ENCODE assay signal across 19 mouse cellular contexts in the genomic region with DNA sequence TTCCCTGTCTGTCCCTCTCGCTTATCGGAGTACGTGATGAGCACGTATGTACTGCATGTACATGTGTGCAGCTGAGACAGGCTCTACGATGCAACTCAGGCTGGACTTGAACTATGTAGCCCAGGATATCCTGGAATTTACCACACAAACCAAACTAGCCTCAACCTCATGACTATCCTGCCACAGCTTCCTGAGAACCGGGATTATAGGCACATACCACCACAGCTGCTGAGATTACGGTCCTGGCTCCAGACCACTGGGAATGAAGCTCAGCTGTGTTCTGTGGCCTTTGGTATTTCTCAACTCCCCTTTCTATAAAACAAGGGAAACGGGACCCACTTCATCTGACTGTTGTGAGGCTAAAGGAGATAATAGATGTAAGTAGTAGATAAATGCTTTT.
DNase-seq lines count a peak whose midpoint lies in the region; ATAC-seq and TF ChIP-seq lines count a peak whose summit lies in the region.
"Had no signal": no experiment of that assay in that cellular context is flagged by ENCODE, and none has a peak within 500 bp of the region (broad histone marks: within the 10 kb centered on the region; RNA-seq: fewer than 3 reads in every experiment).

No protein-coding gene starts in this region.

- H3K79me3 ChIP-seq in C2C12 (ENCODE audit: low read depth): no peaks in the 10 kb centered on the region

- peaks cover 13% of the 10 kb centered on the region; the same call in 1 of the 2 replicates for H3K4me1 ChIP-seq in limb, embryonic 13.5 days
- peaks cover 16% of the 10 kb centered on the region for H3K4me1 ChIP-seq in limb, embryonic 10.5 days
- H3K4me1 ChIP-seq in midbrain, embryonic 15.5 days: no peaks in the 10 kb centered on the region
- H3K4me1 ChIP-seq: embryonic facial prominence, embryonic 10.5 days; embryonic facial prominence, embryonic 12.5 days; forebrain, embryonic 15.5 days had no signal

- no peak for DNase-seq in limb, embryonic 10.5 days (ENCODE audit: low spot score)
- no peak for DNase-seq in left cerebral cortex, adult 8-10 months (ENCODE audit: low spot score in 2 of 2)
- DNase-seq: adrenal gland, adult 2 months; adrenal gland, postnatal 10 days; adrenal gland, postnatal 25 days; B cell, adult 2 months; cerebellum, adult 11 months; cerebellum, adult 18-20 months; cerebellum, adult 8-10 months; cerebellum, adult 9-11 months; cerebellum, postnatal 36 days; forebrain, postnatal 0 days had no signal

- no peaks in the 10 kb centered on the region for H3K9me3 ChIP-seq in limb, embryonic 13.5 days
- no peaks in the 10 kb centered on the region for H3K9me3 ChIP-seq in limb, embryonic 10.5 days (replicated peaks)
- no peaks in the 10 kb centered on the region for H3K9me3 ChIP-seq in midbrain, embryonic 15.5 days
- H3K9me3 ChIP-seq: embryonic facial prominence, embryonic 10.5 days; embryonic facial prominence, embryonic 12.5 days; forebrain, embryonic 13.5 days; forebrain, embryonic 15.5 days had no signal

- WGBS in limb, embryonic 13.5 days: 85% methylated on average over 8 of the region's 8 CpGs
- WGBS in limb, embryonic 10.5 days: 91% methylated on average over 8 of the region's 8 CpGs
- WGBS in midbrain, embryonic 15.5 days: 91% methylated on average over 8 of the region's 8 CpGs

- no peaks in the 10 kb centered on the region for H3K36me3 ChIP-seq in limb, embryonic 13.5 days
- H3K36me3 ChIP-seq in limb, embryonic 10.5 days: no peaks in the 10 kb centered on the region
- H3K36me3 ChIP-seq in C2C12 (ENCODE audit: control insufficient read depth, insufficient read depth): no peaks in the 10 kb centered on the region
- H3K36me3 ChIP-seq in midbrain, embryonic 15.5 days (replicated peaks): no peaks in the 10 kb centered on the region
- H3K36me3 ChIP-seq: embryonic facial prominence, embryonic 10.5 days; embryonic facial prominence, embryonic 12.5 days; forebrain, embryonic 15.5 days had no signal

- H3K4me3 ChIP-seq in limb, embryonic 13.5 days: no peak overlapping the region
- no peak overlapping the region for H3K4me3 ChIP-seq in limb, embryonic 10.5 days
- no peak overlapping the region for H3K4me3 ChIP-seq in C2C12 (ENCODE audit: insufficient read depth, poor library complexity, severe bottlenecking)
- H3K4me3 ChIP-seq in midbrain, embryonic 15.5 days: no peak overlapping the region
- H3K4me3 ChIP-seq: embryonic facial prominence, embryonic 10.5 days; embryonic facial prominence, embryonic 12.5 days; forebrain, embryonic 13.5 days; forebrain, embryonic 15.5 days had no signal

- H3K4me2 ChIP-seq in limb, embryonic 13.5 days (replicated peaks): no peak overlapping the region
- H3K4me2 ChIP-seq in midbrain, embryonic 15.5 days: no peak overlapping the region
- H3K4me2 ChIP-seq: embryonic facial prominence, embryonic 12.5 days; forebrain, embryonic 13.5 days; forebrain, embryonic 15.5 days had no signal

- no peaks in the 10 kb centered on the region for H3K79me2 ChIP-seq in C2C12 (ENCODE audit: control insufficient read depth, insufficient read depth)

- H3ac ChIP-seq in C2C12 (ENCODE audit: control insufficient read depth, insufficient read length, low read depth): no peak overlapping the region

- H3K27me3 ChIP-seq in limb, embryonic 13.5 days: peaks cover 3% of the 10 kb centered on the region; the same call in 1 of the 2 replicates
- H3K27me3 ChIP-seq in limb, embryonic 10.5 days (ENCODE audit: low read depth, poor library complexity, severe bottlenecking): no peaks in the 10 kb centered on the region
- no peaks in the 10 kb centered on the region for H3K27me3 ChIP-seq in C2C12 (ENCODE audit: control insufficient read depth, insufficient read depth, insufficient read length)
- H3K27me3 ChIP-seq in midbrain, embryonic 15.5 days (replicated peaks): no peaks in the 10 kb centered on the region
- H3K27me3 ChIP-seq: embryonic facial prominence, embryonic 12.5 days; forebrain, embryonic 13.5 days; forebrain, embryonic 15.5 days had no signal

- no peak for ATAC-seq in limb, embryonic 13.5 days (ENCODE audit: low FRiP score, low read depth)
- no peak for ATAC-seq in midbrain, embryonic 15.5 days (replicated peaks)
- ATAC-seq: forebrain, embryonic 13.5 days; forebrain, embryonic 15.5 days; forebrain, postnatal 0 days had no signal

- TF ChIP-seq CTCF in C2C12 (IDR thresholded peaks at IDR 0.05; ENCODE audit: control insufficient read depth, insufficient read depth, insufficient read length): no peak

- 0 out of 2 replicates have a peak overlapping the region, but pooled peaks have one; percentile 6 for H3K27ac ChIP-seq in limb, embryonic 13.5 days
- H3K27ac ChIP-seq in limb, embryonic 10.5 days: no peak overlapping the region
- no peak overlapping the region for H3K27ac ChIP-seq in midbrain, embryonic 15.5 days
- H3K27ac ChIP-seq: embryonic facial prominence, embryonic 10.5 days; embryonic facial prominence, embryonic 12.5 days; forebrain, embryonic 13.5 days; forebrain, embryonic 15.5 days had no signal

- H3K9ac ChIP-seq in limb, embryonic 13.5 days: no peak overlapping the region
- no peak overlapping the region for H3K9ac ChIP-seq in midbrain, embryonic 15.5 days
- H3K9ac ChIP-seq: embryonic facial prominence, embryonic 12.5 days; forebrain, embryonic 13.5 days; forebrain, embryonic 15.5 days; forebrain, postnatal 0 days had no signal

TF ChIP-seq in C2C12, 6 proteins besides CTCF, POLR2A, EP300 and RAD21:
- TF ChIP-seq USF1 (IDR thresholded peaks at IDR 0.05; ENCODE audit: low read depth): no peak
- TF ChIP-seq MYOD1 (IDR thresholded peaks at IDR 0.05; ENCODE audit: control insufficient read depth, insufficient read length, low read depth): peak; percentile 88
TF ChIP-seq in C2C12: peak in this region for 1.
